Mouse (Mus musculus) kidney, adult 18-20 months (tissue): ENCODE results near the gene Mageh1.
A peak's percentile ranks its signal among the peaks of the same experiment; 100 is the strongest.
"Not testable (repeated sequence)": the region's sequence is repeated elsewhere in the genome, so short reads cannot be mapped to it uniquely, and the experiment has no call there.

Experiments used
- DNase-seq: peaks from one replicate; pipeline ENCODE4 v3.0.0; 2021

Gene Mageh1

DNA sequence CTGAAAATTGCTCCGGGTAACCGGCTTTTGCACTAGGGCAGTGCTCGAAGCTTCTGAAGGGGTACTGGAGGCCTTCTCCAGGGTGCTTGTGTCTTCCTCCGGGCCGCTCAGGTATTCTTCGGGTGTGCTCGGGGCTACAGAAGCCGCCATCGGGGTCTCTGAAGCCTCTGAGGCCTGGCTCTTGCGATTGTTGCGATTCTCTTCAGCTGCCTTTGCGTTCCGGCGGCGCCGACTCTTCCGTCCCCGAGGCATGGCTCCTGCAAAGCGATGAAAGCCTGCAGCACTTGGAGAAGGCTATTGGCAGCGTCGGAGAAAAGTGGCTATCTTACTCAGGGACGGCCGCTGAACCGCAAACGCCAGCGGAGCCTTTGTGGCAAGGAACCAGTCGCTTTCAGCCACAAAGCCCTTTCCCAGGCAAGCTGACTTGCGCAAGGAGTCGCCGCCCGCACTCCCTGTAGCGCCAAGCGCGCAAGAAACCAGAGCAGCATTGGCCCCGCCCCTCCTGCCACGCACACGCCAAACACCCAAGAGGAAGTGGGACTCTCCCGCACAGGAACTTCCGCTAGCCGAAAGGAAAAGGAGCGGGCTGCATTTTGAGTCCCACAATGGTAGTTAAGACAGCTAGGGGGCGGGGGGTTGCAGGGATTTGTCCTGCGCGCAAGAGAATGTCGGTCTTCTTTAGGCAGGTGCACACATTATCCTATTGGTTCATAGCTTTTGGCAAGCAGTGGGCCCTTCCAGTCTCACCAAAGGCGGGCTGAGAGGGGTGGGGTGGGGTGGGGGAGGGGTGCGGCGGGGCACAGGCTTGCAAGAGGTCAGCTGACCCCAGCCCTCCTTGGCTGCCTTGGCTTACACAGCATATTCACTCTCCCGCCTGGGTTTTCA lies at the start of gene Mageh1:
Gene Mageh1, minus strand, starts transcription at position 489 of the 885 bp plus-strand sequence.
- DNase-seq = peak; percentile 75

- not testable (repeated sequence) for DNase-seq
These were observed 783 bp upstream of the Mageh1 start for GRCm38 (mm10) chrX:153037972-153038744.

- DNase-seq = not testable (repeated sequence)
These were observed 5.8 kb downstream of the Mageh1 start for GRCm38 (mm10) chrX:153031547-153031946.

GRCm38 (mm10) chrX:153025709-153026108 lies 11.7 kb downstream of the Mageh1 start:
- not testable (repeated sequence) for DNase-seq

- not testable (repeated sequence) for DNase-seq
These were observed 12.1 kb downstream of the Mageh1 start for GRCm38 (mm10) chrX:153025255-153025654.

- no peak for DNase-seq
These were observed 29.7 kb downstream of the Mageh1 start for GRCm38 (mm10) chrX:153007685-153008047.

DNA sequence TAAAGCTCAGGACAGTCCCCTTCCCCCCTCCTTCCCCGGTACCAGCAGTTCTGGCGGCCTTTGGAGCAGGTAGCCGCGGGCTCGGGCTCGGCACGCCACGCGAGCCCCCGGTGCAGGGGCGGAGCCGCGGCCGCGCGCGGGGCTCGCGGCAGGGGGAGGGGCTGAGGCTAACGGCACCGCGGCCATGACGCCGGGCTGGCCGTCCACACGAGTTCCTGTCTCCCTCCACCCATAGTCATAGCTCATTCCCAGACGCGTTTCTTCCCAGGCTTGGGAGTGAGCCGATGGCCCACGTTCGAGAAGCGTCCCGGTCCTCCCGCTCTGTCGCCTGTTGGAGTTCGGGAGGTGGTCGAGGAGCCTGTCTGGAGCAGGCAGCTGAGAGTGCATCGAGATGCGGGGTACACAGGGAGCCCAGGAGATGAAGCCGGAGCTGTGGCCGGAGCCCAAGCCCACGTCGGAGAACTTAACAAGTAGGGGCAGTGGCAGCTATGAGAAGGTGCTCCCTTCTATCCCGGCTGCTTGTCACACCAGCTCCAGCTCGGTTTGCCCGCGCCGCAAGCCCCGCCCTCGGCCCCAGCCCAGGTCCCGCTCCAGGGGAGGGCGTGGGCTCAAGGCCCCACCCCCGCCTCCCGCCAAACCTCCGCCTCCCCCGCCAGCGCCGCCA lies 30.2 kb downstream of the Mageh1 start:
- peak; percentile 52 for DNase-seq

GRCm38 (mm10) chrX:153006387-153006841 lies 31.0 kb downstream of the Mageh1 start, which contains the start of gene Usp51:
TSS of gene Usp51 (plus strand) at chrX:153006469.
- DNase-seq = peak; percentile 32

GRCm38 (mm10) chrX:152996105-152996504 lies 41.3 kb downstream of the Mageh1 start:
- DNase-seq = not testable (repeated sequence)

GRCm38 (mm10) chrX:152989852-152990251 lies 47.5 kb downstream of the Mageh1 start:
- not testable (repeated sequence) for DNase-seq
